Mouse (Mus musculus): ENCODE measurements around the gene Trak1. TPM values are rescaled to one million over a fixed set of nuclear protein-coding genes. Genes with fewer than 3 reads are reported as not detected.

Gene Trak1
- polyA plus RNA-seq, 1 experiment from 2014 or later = 43.0 TPM

GRCm38 (mm10) chr9:121398100-121398760 lies 100.9 kb downstream of the Trak1 start:
- no peak overlapping the region for H3K4me3 ChIP-seq
- no peak for ATAC-seq (ENCODE audit: low FRiP score)
- 0 out of 2 replicates have a peak, but pooled peaks cover 6% of the 10 kb centered on the region for H3K36me3 ChIP-seq
- peak overlapping the region; percentile 26 for H3K9ac ChIP-seq
- H3K27me3 ChIP-seq = no peaks in the 10 kb centered on the region
- peaks cover 41% of the 10 kb centered on the region for H3K4me1 ChIP-seq (replicated peaks)
- peak overlapping the region; percentile 13; the same call in 1 of the 2 replicates for H3K4me2 ChIP-seq
- H3K9me3 ChIP-seq = no peaks in the 10 kb centered on the region
- H3K27ac ChIP-seq = peak overlapping the region; percentile 83
- 69% methylated on average over 17 of the region's 17 CpGs for WGBS

GRCm38 (mm10) chr9:121398761-121399160 lies 101.5 kb downstream of the Trak1 start:
- H3K4me2 ChIP-seq = peak overlapping the region; percentile 13; the same call in 1 of the 2 replicates
- H3K27ac ChIP-seq = peak overlapping the region; percentile 83
- no peak overlapping the region for H3K4me3 ChIP-seq
- no peak for ATAC-seq (ENCODE audit: low FRiP score)
- no peaks in the 10 kb centered on the region for H3K27me3 ChIP-seq
- H3K4me1 ChIP-seq (replicated peaks) = peaks cover 46% of the 10 kb centered on the region
- H3K9ac ChIP-seq = peak overlapping the region; percentile 26; the same call in 1 of the 2 replicates
- 45% methylated on average over 7 of the region's 7 CpGs for WGBS
- 0 out of 2 replicates have a peak, but pooled peaks cover 6% of the 10 kb centered on the region for H3K36me3 ChIP-seq
- no peaks in the 10 kb centered on the region for H3K9me3 ChIP-seq

- H3K4me3 ChIP-seq = no peak overlapping the region
- H3K27ac ChIP-seq = no peak overlapping the region
- H3K9ac ChIP-seq = no peak overlapping the region
- 92% methylated on average over 8 of the region's 8 CpGs for WGBS
- H3K9me3 ChIP-seq = no peaks in the 10 kb centered on the region
- H3K36me3 ChIP-seq = no peaks in the 10 kb centered on the region
- H3K4me1 ChIP-seq (replicated peaks) = peaks cover 65% of the 10 kb centered on the region
- H3K27me3 ChIP-seq = no peaks in the 10 kb centered on the region
- no peak for ATAC-seq (ENCODE audit: low FRiP score)
- H3K4me2 ChIP-seq = no peak overlapping the region
Measured at GRCm38 (mm10) chr9:121400608-121401007, 103.3 kb downstream of the Trak1 start.

GRCm38 (mm10) chr9:121403157-121403671 lies 105.9 kb downstream of the Trak1 start:
- Histone ChIP-seq H3K27me3 (no peaks in the 10 kb centered on the region), H3K27ac (peak overlapping the region; percentile 96), H3K4me1 (replicated peaks) (peaks cover 60% of the 10 kb centered on the region), H3K9ac (peak overlapping the region; percentile 77), H3K36me3 (0 out of 2 replicates have a peak, but pooled peaks cover 2% of the 10 kb centered on the region), H3K9me3 (no peaks in the 10 kb centered on the region), H3K4me3 (peak overlapping the region; percentile 52), H3K4me2 (peak overlapping the region; percentile 71)
- 14% methylated on average over 16 of the region's 16 CpGs for WGBS
- ATAC-seq (ENCODE audit: low FRiP score) = peak; percentile 94

- 41% methylated on average over 11 of the region's 11 CpGs for WGBS
- H3K9me3 ChIP-seq = no peaks in the 10 kb centered on the region
- H3K9ac ChIP-seq = peak overlapping the region; percentile 77
- no peaks in the 10 kb centered on the region for H3K27me3 ChIP-seq
- ATAC-seq (ENCODE audit: low FRiP score) = peak; percentile 67
- H3K4me3 ChIP-seq = peak overlapping the region; percentile 52
- 0 out of 2 replicates have a peak, but pooled peaks cover 2% of the 10 kb centered on the region for H3K36me3 ChIP-seq
- peaks cover 55% of the 10 kb centered on the region for H3K4me1 ChIP-seq (replicated peaks)
- H3K4me2 ChIP-seq = peak overlapping the region; percentile 71
- H3K27ac ChIP-seq = peak overlapping the region; percentile 96
Measured at GRCm38 (mm10) chr9:121403699-121404098, 106.4 kb downstream of the Trak1 start.

GRCm38 (mm10) chr9:121405088-121405681 lies 107.9 kb downstream of the Trak1 start:
- peak overlapping the region; percentile 52; the same call in 1 of the 2 replicates for H3K4me3 ChIP-seq
- no peaks in the 10 kb centered on the region for H3K27me3 ChIP-seq
- H3K9ac ChIP-seq = 0 out of 2 replicates have a peak overlapping the region, but pooled peaks have one; percentile 77
- WGBS = 94% methylated on average over 8 of the region's 8 CpGs
- H3K9me3 ChIP-seq = no peaks in the 10 kb centered on the region
- H3K4me1 ChIP-seq (replicated peaks) = peaks cover 46% of the 10 kb centered on the region
- no peak for ATAC-seq (ENCODE audit: low FRiP score)
- H3K4me2 ChIP-seq = peak overlapping the region; percentile 71
- H3K27ac ChIP-seq = no peak overlapping the region
- H3K36me3 ChIP-seq = 0 out of 2 replicates have a peak, but pooled peaks cover 2% of the 10 kb centered on the region

GRCm38 (mm10) chr9:121405792-121406191 lies 108.5 kb downstream of the Trak1 start:
- WGBS = 90% methylated on average over 4 of the region's 4 CpGs
- ATAC-seq (ENCODE audit: low FRiP score) = no peak
- Histone ChIP-seq H3K9ac (no peak overlapping the region), H3K27ac (no peak overlapping the region), H3K4me3 (no peak overlapping the region), H3K36me3 (0 out of 2 replicates have a peak, but pooled peaks cover 2% of the 10 kb centered on the region), H3K27me3 (no peaks in the 10 kb centered on the region), H3K4me2 (no peak overlapping the region), H3K4me1 (replicated peaks) (peaks cover 41% of the 10 kb centered on the region), H3K9me3 (no peaks in the 10 kb centered on the region)

GRCm38 (mm10) chr9:121414237-121414636 lies 116.9 kb downstream of the Trak1 start:
- no peak for ATAC-seq (ENCODE audit: low FRiP score)
- Histone ChIP-seq H3K4me2 (no peak overlapping the region), H3K27me3 (no peaks in the 10 kb centered on the region), H3K9me3 (no peaks in the 10 kb centered on the region), H3K9ac (no peak overlapping the region), H3K4me1 (replicated peaks) (no peaks in the 10 kb centered on the region), H3K27ac (no peak overlapping the region), H3K4me3 (no peak overlapping the region), H3K36me3 (peaks cover 9% of the 10 kb centered on the region)
- WGBS = 87% methylated on average over 12 of the region's 12 CpGs

GRCm38 (mm10) chr9:121415626-121416241 lies 118.4 kb downstream of the Trak1 start:
- no peak overlapping the region for H3K4me2 ChIP-seq
- peaks cover 9% of the 10 kb centered on the region for H3K36me3 ChIP-seq
- no peaks in the 10 kb centered on the region for H3K27me3 ChIP-seq
- ATAC-seq (ENCODE audit: low FRiP score) = no peak
- no peaks in the 10 kb centered on the region for H3K9me3 ChIP-seq
- WGBS = 84% methylated on average over 19 of the region's 19 CpGs
- no peaks in the 10 kb centered on the region for H3K4me1 ChIP-seq (replicated peaks)
- no peak overlapping the region for H3K4me3 ChIP-seq
- H3K27ac ChIP-seq = no peak overlapping the region
- no peak overlapping the region for H3K9ac ChIP-seq

GRCm38 (mm10) chr9:121416460-121416859 lies 119.2 kb downstream of the Trak1 start:
- no peaks in the 10 kb centered on the region for H3K27me3 ChIP-seq
- no peaks in the 10 kb centered on the region for H3K9me3 ChIP-seq
- no peak overlapping the region for H3K9ac ChIP-seq
- H3K4me1 ChIP-seq (replicated peaks) = peaks cover 2% of the 10 kb centered on the region; the same call in 1 of the 2 replicates
- no peak overlapping the region for H3K27ac ChIP-seq
- H3K4me3 ChIP-seq = no peak overlapping the region
- no peak overlapping the region for H3K4me2 ChIP-seq
- no peak for ATAC-seq (ENCODE audit: low FRiP score)
- H3K36me3 ChIP-seq = peaks cover 9% of the 10 kb centered on the region
- WGBS = 94% methylated on average over 5 of the region's 5 CpGs

GRCm38 (mm10) chr9:121416872-121417637 lies 119.8 kb downstream of the Trak1 start:
- Histone ChIP-seq H3K27me3 (no peaks in the 10 kb centered on the region), H3K36me3 (peaks cover 9% of the 10 kb centered on the region), H3K4me1 (replicated peaks) (peaks cover 8% of the 10 kb centered on the region), H3K4me2 (no peak overlapping the region), H3K9me3 (no peaks in the 10 kb centered on the region), H3K9ac (no peak overlapping the region), H3K4me3 (no peak overlapping the region), H3K27ac (no peak overlapping the region)
- ATAC-seq (ENCODE audit: low FRiP score) = no peak
- 89% methylated on average over 7 of the region's 7 CpGs for WGBS
